Comparison of ENCODE assay signal across 8 mouse cellular contexts in the genomic region with DNA sequence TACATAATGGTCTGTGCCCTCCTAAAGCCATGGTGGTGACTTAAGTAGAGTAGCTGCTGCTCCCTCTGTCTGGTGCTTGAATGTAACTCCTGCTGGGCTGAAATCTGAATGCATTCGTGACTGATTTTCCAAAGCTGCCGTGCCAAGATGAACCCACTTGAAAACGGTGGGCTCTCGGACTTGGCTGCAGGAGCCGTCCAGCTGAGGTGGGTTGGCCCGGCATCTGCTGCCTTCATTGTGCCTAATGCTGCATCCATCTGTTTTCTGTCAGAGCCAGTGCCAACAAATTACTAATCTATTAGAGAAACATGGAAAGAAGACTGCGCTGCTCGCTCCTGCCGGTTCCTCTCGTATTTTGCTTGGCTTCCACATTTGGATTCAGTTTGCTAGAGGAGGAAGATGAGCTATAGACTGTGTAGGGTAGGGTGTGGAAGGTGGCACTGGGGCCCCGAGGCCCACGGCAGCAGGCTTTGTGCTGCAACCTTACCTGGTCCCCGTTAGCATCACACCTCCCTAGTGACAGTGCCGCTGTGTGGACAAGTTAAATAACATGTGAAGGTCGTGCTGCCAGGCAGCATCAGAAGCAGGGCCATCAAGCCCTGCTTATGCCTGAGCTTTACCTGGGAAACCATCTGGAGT.
A peak's percentile ranks its signal among the peaks of the same experiment; 100 is the strongest.
DNase-seq lines count a peak whose midpoint lies in the region; ATAC-seq and TF ChIP-seq lines count a peak whose summit lies in the region.

No protein-coding gene starts in this region.

- TF ChIP-seq CTCF in brain, embryonic 14.5 days (IDR thresholded peaks at IDR 0.05; ENCODE audit: borderline replicate concordance, extremely low read depth, insufficient read depth, insufficient read length): no peak
- no peak for TF ChIP-seq CTCF in gastrocnemius, adult 2 months (IDR thresholded peaks at IDR 0.05)

- WGBS in heart, embryonic 13.5 days: 72% methylated on average over 15 of the region's 15 CpGs
- WGBS in heart, embryonic 10.5 days: 89% methylated on average over 15 of the region's 15 CpGs

- H3K4me3 ChIP-seq in heart, embryonic 13.5 days: no peak overlapping the region
- H3K4me3 ChIP-seq in heart, embryonic 10.5 days: no peak overlapping the region
- no peak overlapping the region for H3K4me3 ChIP-seq in gastrocnemius, adult 2 months

- no peak for TF ChIP-seq POLR2A in brain, embryonic 14.5 days (IDR thresholded peaks at IDR 0.05; ENCODE audit: borderline replicate concordance, extremely low read depth, insufficient read depth, insufficient read length, poor library complexity, severe bottlenecking)

- no peaks in the 10 kb centered on the region for H3K9me3 ChIP-seq in heart, embryonic 13.5 days
- no peaks in the 10 kb centered on the region for H3K9me3 ChIP-seq in heart, embryonic 10.5 days

- peaks cover 32% of the 10 kb centered on the region for H3K4me1 ChIP-seq in heart, embryonic 13.5 days
- H3K4me1 ChIP-seq in heart, embryonic 10.5 days: peaks cover 23% of the 10 kb centered on the region; the same call in 1 of the 2 replicates

- no peak overlapping the region for H3K4me2 ChIP-seq in heart, embryonic 13.5 days

- H3K27ac ChIP-seq in heart, embryonic 13.5 days (replicated peaks): 0 out of 2 replicates have a peak overlapping the region, but pooled peaks have one; percentile 20
- H3K27ac ChIP-seq in heart, embryonic 10.5 days: no peak overlapping the region
- no peak overlapping the region for H3K27ac ChIP-seq in gastrocnemius, adult 2 months

- no peaks in the 10 kb centered on the region for H3K27me3 ChIP-seq in heart, embryonic 13.5 days (replicated peaks)
- H3K27me3 ChIP-seq in heart, embryonic 10.5 days (ENCODE audit: insufficient read depth, poor library complexity, severe bottlenecking): no peaks in the 10 kb centered on the region

- H3K9ac ChIP-seq in heart, embryonic 13.5 days: no peak overlapping the region; the same call in 1 of the 2 replicates

- peaks cover 28% of the 10 kb centered on the region for H3K36me3 ChIP-seq in heart, embryonic 13.5 days
- peaks cover 10% of the 10 kb centered on the region for H3K36me3 ChIP-seq in heart, embryonic 10.5 days

- ATAC-seq in heart, embryonic 13.5 days (ENCODE audit: extremely low read depth, insufficient number of reproducible peaks, low FRiP score, low TSS enrichment): no peak
- 0 out of 2 replicates have a peak, but pooled peaks have one; percentile 28 for ATAC-seq in erythroblast, adult 5-6 weeks (replicated peaks; ENCODE audit: low FRiP score, poor library complexity, severe bottlenecking)

- intact Hi-C loops in left cerebral cortex, postnatal 14 days (cut with DNase I): no loop called here
- intact Hi-C loops in gastrocnemius, adult 2 months (cut with DNase I): no loop called here

- DNase-seq in heart, embryonic 10.5 days (ENCODE audit: low spot score): no peak
- peak; percentile 94 for DNase-seq in brain, embryonic 14.5 days (ENCODE audit: low read depth)
- DNase-seq in left cerebral cortex, postnatal 14 days (ENCODE audit: low spot score in 2 of 2): peak; percentile 51 to 62
- no peak for DNase-seq in ovary, postnatal 10 days (ENCODE audit: low spot score)
- DNase-seq in gastrocnemius, adult 2 months: no peak
- no peak for DNase-seq in adrenal gland, postnatal 36 days

Comparison
In these comparisons a context has a peak if more than half of its experiments do, and no peak if none do; other contexts are left out.
1. DNase-seq: peak in brain, embryonic 14.5 days (single experiment) and left cerebral cortex, postnatal 14 days (2 of 2); none in heart, embryonic 10.5 days (single experiment), ovary, postnatal 10 days (single experiment), gastrocnemius, adult 2 months (single experiment) and adrenal gland, postnatal 36 days (0 of 2).